Mouse (Mus musculus) embryonic facial prominence, embryonic 11.5 days (tissue): ENCODE results near the gene Gm28035. TPM values are rescaled to one million over a fixed set of nuclear protein-coding genes. Genes with fewer than 3 reads are reported as not detected.
A peak's percentile ranks its signal among the peaks of the same experiment; 100 is the strongest.

Experiments used
- ATAC-seq: fragments of 200-750 bp; cut with Nextera tagmentation; replicated peaks from 2 replicates; pipeline ENCODE4 v1.8.0; 2017; ENCODE audit warnings: low read depth; ENCODE audit not compliant: insufficient number of reproducible peaks, low FRiP score, low TSS enrichment
- DNase-seq: peaks from one replicate; pipeline ENCODE4 v3.0.0-alpha.2; 2015; ENCODE audit warnings: low spot score
- H3K27ac ChIP-seq: fragments of 300-500 bp; sonication (generic); replicated peaks from 2 replicates; pipeline ENCODE4 v1.5.1; 2014; ENCODE audit warnings: mild to moderate bottlenecking, low read depth, low read length, control low read depth
- H3K27me3 ChIP-seq: fragments of 300-500 bp; sonication (generic); 2 replicates; pipeline ENCODE4 v1.6.1; 2014; ENCODE audit warnings: mild to moderate bottlenecking, low read length, moderate library complexity, mixed read lengths; ENCODE audit not compliant: control insufficient read depth, insufficient read depth
- H3K36me3 ChIP-seq: fragments of 300-500 bp; sonication (generic); replicated peaks from 2 replicates; pipeline ENCODE4 v1.6.1; 2014; ENCODE audit warnings: low read depth, mild to moderate bottlenecking, low read length, moderate library complexity, mixed read lengths; ENCODE audit not compliant: control insufficient read depth, insufficient read depth
- H3K4me1 ChIP-seq: fragments of 300-500 bp; sonication (generic); 2 replicates; pipeline ENCODE4 v1.6.1; 2014; ENCODE audit warnings: low read length, mixed read lengths; ENCODE audit not compliant: control insufficient read depth, insufficient read depth
- H3K4me2 ChIP-seq: fragments of 300-500 bp; sonication (generic); 2 replicates; pipeline ENCODE4 v1.6.1; 2014; ENCODE audit warnings: low read depth, mild to moderate bottlenecking, control low read depth, low read length, moderate library complexity
- H3K4me3 ChIP-seq: fragments of 300-500 bp; sonication (generic); 2 replicates; pipeline ENCODE4 v1.5.1; 2014; ENCODE audit warnings: low read depth, low read length, control low read depth
- H3K9ac ChIP-seq: fragments of 300-500 bp; sonication (generic); replicated peaks from 2 replicates; pipeline ENCODE4 v1.6.1; 2014; ENCODE audit warnings: mild to moderate bottlenecking, control low read depth, low read length
- H3K9me3 ChIP-seq: fragments of 300-500 bp; sonication (generic); replicated peaks from 2 replicates; pipeline ENCODE4 v1.6.1; 2016; ENCODE audit warnings: mild to moderate bottlenecking, low read length, inconsistent platforms, mixed read lengths; ENCODE audit not compliant: control insufficient read depth
- WGBS: fragments of 180-500 bp; shearing (Covaris S2); extraction: QIAGEN DNeasy Blood & Tissue Kit; methylation state at CpG from one replicate; pipeline ENCODE4 v1.1.7; 2014; 5-methylcytosine and 5-hydroxymethylcytosine counted together
- polyA plus RNA-seq: library from polyadenylated mRNA; unstranded; fragments of >200 nt; fragmentation: Nextera tagmentation; extraction: Ambion mirVana; gene quantifications from 2 replicates; pipeline ENCODE4 v1.2.1, GENCODE M21; 2014

The Gm28035 gene
- polyA plus RNA-seq, 1 experiment from 2014 or later: 0.13 TPM

DNA sequence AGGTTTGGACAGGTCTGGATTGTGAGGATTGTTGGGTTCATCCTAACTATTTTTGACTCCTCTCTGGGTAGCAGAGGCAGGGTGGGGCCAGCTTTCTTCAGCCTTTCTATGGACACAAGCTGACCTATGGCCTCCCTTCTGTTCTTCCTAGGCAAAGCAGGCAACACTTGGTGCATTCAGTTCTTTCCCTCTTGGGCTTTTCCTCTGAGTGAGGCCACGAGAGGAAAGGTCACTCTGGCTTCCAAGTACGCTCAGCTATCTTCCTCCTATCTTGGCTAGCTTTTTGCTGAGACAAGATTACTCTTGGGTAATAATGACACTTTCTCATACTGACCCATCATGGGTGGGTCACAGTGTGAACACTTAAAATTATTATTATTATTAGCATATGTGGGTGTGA lies 42.8 kb downstream of the Gm28035 start:
- Histone ChIP-seq H3K4me2 (no peak overlapping the region), H3K27ac (no peak overlapping the region), H3K27me3 (no peaks in the 10 kb centered on the region), H3K36me3 (no peaks in the 10 kb centered on the region), H3K9me3 (no peaks in the 10 kb centered on the region), H3K4me1 (no peaks in the 10 kb centered on the region), H3K4me3 (no peak overlapping the region), H3K9ac (no peak overlapping the region)
- no peak for ATAC-seq
- DNase-seq: no peak
- WGBS: 83% methylated on average over 2 of the region's 2 CpGs

DNA sequence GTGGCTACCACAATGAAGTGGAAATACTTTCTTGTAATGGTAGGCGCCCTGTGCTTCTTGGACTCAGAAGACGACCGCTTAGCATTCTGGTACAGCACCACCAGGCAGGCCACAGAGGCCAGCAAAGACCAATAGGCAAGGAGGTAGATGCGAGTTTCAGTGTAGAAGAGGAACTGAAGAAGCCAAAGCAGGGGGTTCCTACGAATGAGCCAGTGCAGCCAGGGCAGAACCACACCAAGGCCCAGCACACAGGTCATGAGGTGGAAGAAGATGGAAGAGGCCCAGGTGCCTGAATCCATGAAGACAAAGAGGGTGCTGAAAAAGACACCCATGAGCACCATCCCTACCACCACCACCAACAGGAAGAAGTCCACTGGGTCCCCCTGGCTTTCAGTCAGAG lies 44.6 kb downstream of the Gm28035 start:
- Histone ChIP-seq H3K4me3 (no peak overlapping the region; the same call in 1 of the 2 replicates), H3K9ac (no peak overlapping the region; the same call in 1 of the 2 replicates), H3K9me3 (no peaks in the 10 kb centered on the region)

DNA sequence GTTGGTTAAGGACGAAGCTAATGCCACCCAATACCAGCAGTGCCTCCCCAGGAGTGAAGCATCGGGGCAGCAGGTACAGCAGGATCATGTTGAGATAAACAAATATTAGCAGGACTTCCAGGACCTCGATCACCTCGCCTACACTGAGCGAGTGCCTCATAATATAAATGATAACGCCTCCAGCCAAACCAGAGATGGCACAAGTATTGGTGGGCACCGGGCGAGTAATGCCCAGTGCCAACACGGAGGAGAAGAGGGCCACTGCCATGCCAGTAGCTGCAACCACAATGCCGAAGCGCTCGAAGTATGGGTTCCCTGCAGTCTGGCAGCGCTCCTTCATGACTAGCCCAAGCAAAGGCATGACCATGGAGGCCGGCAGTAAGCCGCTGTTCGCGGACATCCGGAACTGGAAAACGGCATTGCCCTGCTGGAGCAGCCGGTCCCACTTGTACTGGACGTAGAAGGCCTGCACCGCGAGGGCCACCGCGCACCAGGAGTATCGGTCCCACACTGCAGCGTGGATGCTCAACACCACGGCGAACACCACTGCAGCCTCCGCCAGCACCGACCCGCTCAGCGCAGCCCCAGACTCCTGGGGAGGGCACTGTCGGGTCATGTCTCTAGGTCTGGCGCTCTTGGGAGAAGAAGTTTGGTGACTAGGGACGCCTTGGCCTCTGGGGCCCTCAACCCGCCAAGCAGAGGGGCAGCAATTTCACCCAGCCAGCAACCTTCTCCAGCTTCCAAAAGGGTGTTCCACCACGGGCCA lies 45.2 kb downstream of the Gm28035 start:
- Histone ChIP-seq H3K4me3 (peak overlapping the region; percentile 97), H3K9me3 (no peaks in the 10 kb centered on the region), H3K27me3 (no peaks in the 10 kb centered on the region), H3K27ac (no peak overlapping the region; the same call in 1 of the 2 replicates), H3K4me2 (peak overlapping the region; percentile 93), H3K36me3 (no peaks in the 10 kb centered on the region), H3K4me1 (no peaks in the 10 kb centered on the region), H3K9ac (peak overlapping the region; percentile 96)
- DNase-seq (no peak), ATAC-seq (peak; percentile 68)
- 14% methylated on average over 38 of the region's 38 CpGs for WGBS

More for the DNA sequence above, 44.6 kb downstream of the Gm28035 start:
- Histone ChIP-seq H3K4me1 (no peaks in the 10 kb centered on the region), H3K27ac (no peak overlapping the region), H3K4me2 (no peak overlapping the region), H3K36me3 (no peaks in the 10 kb centered on the region), H3K27me3 (no peaks in the 10 kb centered on the region)
- DNase-seq (no peak), ATAC-seq (no peak)
- WGBS: 91% methylated on average over 5 of the region's 5 CpGs

DNA sequence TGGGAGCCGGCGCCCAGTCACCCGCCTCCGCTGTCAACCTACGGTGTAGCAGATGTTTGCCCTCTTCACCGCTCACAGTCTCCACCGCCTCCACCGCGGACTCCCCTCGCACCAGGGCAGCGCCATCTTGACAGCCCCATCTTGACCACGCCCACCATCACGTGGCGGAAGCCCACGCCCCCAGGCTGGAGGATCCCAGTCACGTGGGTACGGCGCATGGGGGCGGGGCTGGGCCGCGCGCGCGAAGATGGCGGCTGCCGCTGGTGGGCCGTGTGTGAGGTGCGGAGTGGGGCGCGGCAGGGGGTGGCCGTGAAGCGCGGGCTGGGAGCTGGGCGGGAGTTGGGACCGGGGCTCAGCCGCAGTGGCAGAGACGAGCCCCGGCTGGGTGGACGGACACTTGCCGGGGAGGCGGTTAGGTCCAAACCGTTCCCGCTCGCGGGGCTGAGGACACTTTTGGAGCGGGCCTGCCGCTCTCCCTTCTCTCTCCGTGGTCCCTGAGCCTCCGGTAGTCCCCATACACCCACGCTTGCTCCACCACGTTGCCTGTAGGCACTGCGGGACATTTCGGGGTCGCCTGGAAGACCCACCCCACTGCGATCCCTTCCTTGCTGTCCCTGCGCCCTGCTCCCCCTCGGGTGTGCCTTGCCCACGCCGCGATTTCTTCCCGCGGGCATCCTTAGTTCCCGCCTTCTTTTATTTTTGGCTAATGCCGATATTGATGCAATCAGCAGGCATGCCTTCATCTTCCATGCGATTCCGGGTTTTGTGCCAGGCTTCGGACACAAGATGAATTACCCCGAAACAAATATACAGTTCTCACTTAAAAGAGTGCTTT lies 46.0 kb downstream of the Gm28035 start, which contains the start of the genes Dolk and Nup188:
TSS of gene Dolk (minus strand) at position 143 of the 835 bp plus-strand sequence.
TSS of gene Nup188 (plus strand) at position 206 of the 835 bp plus-strand sequence.
- DNase-seq (peak; percentile 98), ATAC-seq (peak; percentile 91)
- peak within 1 kb of the TSS; percentile 96 for H3K9ac ChIP-seq
- H3K4me2 ChIP-seq: peak within 1 kb of the TSS; percentile 93
- peak within 1 kb of the TSS; percentile 49 for H3K27ac ChIP-seq
- H3K9me3 ChIP-seq: no peaks in the 10 kb centered on the region
- H3K4me3 ChIP-seq: peak within 1 kb of the TSS; percentile 97
- no peaks in the 10 kb centered on the region for H3K4me1 ChIP-seq
- WGBS: under 1% methylated on average over 59 of the region's 68 CpGs
- H3K36me3 ChIP-seq: no peaks in the 10 kb centered on the region
- H3K27me3 ChIP-seq: no peaks in the 10 kb centered on the region

DNA sequence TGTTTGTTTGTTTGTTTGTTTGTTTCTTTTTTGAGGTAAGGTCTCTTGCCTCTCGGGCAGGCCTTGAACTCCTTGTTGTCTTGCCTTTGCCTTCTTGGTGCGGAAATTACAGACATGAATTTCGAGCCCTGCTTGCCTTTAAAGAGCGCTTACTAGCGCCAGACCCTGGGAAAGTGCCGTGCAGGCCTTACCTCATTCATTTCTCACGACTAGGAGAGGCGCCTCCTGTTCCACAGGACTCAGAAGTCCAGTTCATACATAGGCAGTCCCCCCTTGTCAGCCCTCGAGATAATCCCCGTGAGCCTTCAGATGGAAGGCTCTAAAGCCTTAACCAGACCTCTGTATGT lies 46.6 kb downstream of the Gm28035 start:
- H3K4me1 ChIP-seq: no peaks in the 10 kb centered on the region
- H3K27ac ChIP-seq: peak overlapping the region; percentile 49; the same call in 1 of the 2 replicates
- peak overlapping the region; percentile 96 for H3K9ac ChIP-seq
- 0% methylated on average over 10 of the region's 10 CpGs for WGBS
- H3K9me3 ChIP-seq: no peaks in the 10 kb centered on the region
- DNase-seq (peak; percentile 53), ATAC-seq (no peak)
- H3K36me3 ChIP-seq: no peaks in the 10 kb centered on the region
- peak overlapping the region; percentile 93 for H3K4me2 ChIP-seq
- H3K4me3 ChIP-seq: peak overlapping the region; percentile 97
- H3K27me3 ChIP-seq: no peaks in the 10 kb centered on the region

DNA sequence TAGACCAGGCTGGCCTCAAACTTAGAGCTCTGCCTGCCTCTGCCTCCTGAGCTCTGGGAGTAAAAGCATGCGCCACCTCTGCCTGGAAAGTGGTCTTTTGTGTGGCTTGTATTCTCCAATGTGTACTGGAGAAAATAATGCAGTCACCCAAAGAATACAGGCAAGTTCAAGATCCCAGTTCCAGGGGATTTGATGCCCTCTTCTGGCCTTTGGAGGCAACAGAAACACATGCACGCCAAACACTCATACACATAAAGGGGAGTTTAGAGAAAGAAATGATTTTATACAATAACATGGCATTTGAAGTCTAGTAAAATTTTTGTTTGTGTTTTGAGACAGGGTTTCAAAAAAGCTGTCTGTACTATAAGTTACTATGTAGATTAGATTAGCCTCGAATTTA lies 59.2 kb downstream of the Gm28035 start:
- Histone ChIP-seq H3K4me2 (no peak overlapping the region), H3K27me3 (no peaks in the 10 kb centered on the region), H3K9me3 (no peaks in the 10 kb centered on the region), H3K4me3 (no peak overlapping the region), H3K9ac (no peak overlapping the region), H3K36me3 (peaks cover 3% of the 10 kb centered on the region), H3K27ac (no peak overlapping the region), H3K4me1 (no peaks in the 10 kb centered on the region)
- no peak for DNase-seq
- WGBS: 83% methylated on average over 3 of the region's 3 CpGs
- ATAC-seq: no peak

DNA sequence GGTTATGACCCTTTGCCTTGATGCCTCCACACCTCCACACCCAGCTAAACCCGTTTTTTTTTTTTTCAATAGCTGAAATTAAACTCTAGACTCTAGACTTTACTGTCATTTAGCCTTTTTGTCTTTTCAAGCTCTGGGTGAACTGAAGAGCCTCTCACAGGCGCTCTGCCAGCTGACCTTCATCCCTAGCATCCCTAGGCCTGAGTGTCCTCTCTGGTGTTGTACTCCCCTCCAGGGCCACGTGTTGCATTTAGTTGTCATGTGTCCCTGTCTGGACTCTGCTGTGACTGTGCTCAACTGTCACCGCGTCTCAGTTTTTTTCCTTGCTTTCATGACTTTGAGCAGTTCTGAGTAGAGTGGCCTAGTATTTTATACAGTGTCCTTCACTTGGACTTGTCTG lies 59.6 kb downstream of the Gm28035 start:
- Histone ChIP-seq H3K4me2 (no peak overlapping the region), H3K9me3 (no peaks in the 10 kb centered on the region), H3K9ac (no peak overlapping the region), H3K4me3 (no peak overlapping the region), H3K36me3 (peaks cover 7% of the 10 kb centered on the region), H3K27ac (no peak overlapping the region), H3K4me1 (no peaks in the 10 kb centered on the region), H3K27me3 (no peaks in the 10 kb centered on the region)
- WGBS: 92% methylated on average over 5 of the region's 5 CpGs
- DNase-seq (no peak), ATAC-seq (no peak)

DNA sequence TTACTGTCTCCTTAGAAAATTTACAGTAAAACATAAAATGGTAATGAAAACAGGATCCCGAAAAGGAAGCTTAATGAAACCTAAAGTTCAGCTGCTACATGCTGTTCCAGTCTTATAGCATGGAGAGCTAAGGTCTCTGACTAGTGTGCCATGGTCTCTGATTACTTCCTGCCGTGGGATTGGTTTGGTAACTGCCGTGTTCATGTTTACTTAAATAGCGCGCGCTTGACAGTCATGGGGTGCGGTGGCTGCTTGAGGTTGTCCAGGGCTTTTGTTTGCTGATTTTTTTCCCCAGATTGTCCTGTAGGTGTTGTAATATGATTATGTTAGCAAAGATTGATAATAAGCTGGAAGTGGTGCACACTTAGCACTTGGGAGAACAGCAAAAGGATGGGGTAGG lies 65.7 kb downstream of the Gm28035 start:
- WGBS: 95% methylated on average over 7 of the region's 7 CpGs
- no peak overlapping the region for H3K9ac ChIP-seq
- H3K4me1 ChIP-seq: no peaks in the 10 kb centered on the region
- H3K4me3 ChIP-seq: no peak overlapping the region
- ATAC-seq (no peak), DNase-seq (no peak)
- peaks cover 16% of the 10 kb centered on the region for H3K36me3 ChIP-seq
- no peaks in the 10 kb centered on the region for H3K9me3 ChIP-seq
- no peak overlapping the region for H3K27ac ChIP-seq
- no peak overlapping the region for H3K4me2 ChIP-seq
- no peaks in the 10 kb centered on the region for H3K27me3 ChIP-seq
